In genomic region chr16:75767250-75768002, GRCm38 (mm10) we compare ENCODE assay signal across 8 mouse cellular contexts. TPM values are rescaled to one million over a fixed set of nuclear protein-coding genes. Genes with fewer than 3 reads are reported as not detected.
DNase-seq lines count a peak whose midpoint lies in the region; ATAC-seq and TF ChIP-seq lines count a peak whose summit lies in the region.

No protein-coding gene starts in this region.

- WGBS in embryonic facial prominence, embryonic 12.5 days, result 21% methylated on average over 21 of the region's 21 CpGs
- 22% methylated on average over 21 of the region's 21 CpGs for WGBS in hindbrain, embryonic 13.5 days
- 15% methylated on average over 21 of the region's 21 CpGs for whole genome bisulfite sequencing in liver, embryonic 12.5 days (ENCODE audit: insufficient replicate concordance)
- 3% methylated on average over 21 of the region's 21 CpGs for WGBS in small intestine, adult 2 months

- H3K4me1 ChIP-seq in ES-Bruce4 (ENCODE audit: control insufficient read depth, insufficient read depth, low read length), result no peaks in the 10 kb centered on the region
- H3K4me1 ChIP-seq in embryonic facial prominence, embryonic 12.5 days, result peaks cover 8% of the 10 kb centered on the region; the same call in 1 of the 2 replicates
- H3K4me1 ChIP-seq in hindbrain, embryonic 13.5 days (replicated peaks), result peaks cover 26% of the 10 kb centered on the region
- H3K4me1 ChIP-seq in liver, embryonic 12.5 days, result peaks cover 13% of the 10 kb centered on the region
- no peaks in the 10 kb centered on the region for H3K4me1 ChIP-seq in small intestine, adult 2 months (ENCODE audit: control insufficient read depth, insufficient read depth, insufficient read length, low read length)

- H3K36me3 ChIP-seq in ES-Bruce4 (ENCODE audit: control insufficient read depth, insufficient read depth, low read length, poor library complexity, severe bottlenecking), result peaks cover 4% of the 10 kb centered on the region; the same call in 1 of the 2 replicates
- peaks cover 22% of the 10 kb centered on the region for H3K36me3 ChIP-seq in embryonic facial prominence, embryonic 12.5 days
- peaks cover 24% of the 10 kb centered on the region for H3K36me3 ChIP-seq in hindbrain, embryonic 13.5 days
- peaks cover 20% of the 10 kb centered on the region for H3K36me3 ChIP-seq in liver, embryonic 12.5 days
- peaks cover 6% of the 10 kb centered on the region for H3K36me3 ChIP-seq in small intestine, adult 2 months (ENCODE audit: control insufficient read depth, insufficient read depth, low read length)

- H3K27me3 ChIP-seq in ES-Bruce4 (ENCODE audit: control insufficient read depth, insufficient read depth, low read length, poor library complexity, severe bottlenecking), result no peaks in the 10 kb centered on the region
- no peaks in the 10 kb centered on the region for H3K27me3 ChIP-seq in embryonic facial prominence, embryonic 12.5 days
- H3K27me3 ChIP-seq in hindbrain, embryonic 13.5 days, result no peaks in the 10 kb centered on the region
- no peaks in the 10 kb centered on the region for H3K27me3 ChIP-seq in liver, embryonic 12.5 days (replicated peaks)
- no peaks in the 10 kb centered on the region for H3K27me3 ChIP-seq in small intestine, adult 2 months (ENCODE audit: control insufficient read depth, insufficient read depth, low read length)

- TF ChIP-seq CTCF in ES-Bruce4 (IDR thresholded peaks at IDR 0.05; ENCODE audit: low read depth, low read length), result no peak
- TF ChIP-seq CTCF in small intestine, adult 2 months (IDR thresholded peaks at IDR 0.05; ENCODE audit: extremely low read depth, insufficient read length, insufficient replicate concordance, low read depth, low read length), result no peak

- peak overlapping the region; percentile 89 for H3K4me3 ChIP-seq in ES-Bruce4 (ENCODE audit: low read depth, low read length)
- H3K4me3 ChIP-seq in embryonic facial prominence, embryonic 12.5 days, result peak overlapping the region; percentile 75
- H3K4me3 ChIP-seq in hindbrain, embryonic 13.5 days, result peak overlapping the region; percentile 72
- H3K4me3 ChIP-seq in liver, embryonic 12.5 days, result peak overlapping the region; percentile 82
- H3K4me3 ChIP-seq in small intestine, adult 2 months (ENCODE audit: low read depth, low read length), result peak overlapping the region; percentile 94

- TF ChIP-seq EP300 in ES-Bruce4 (IDR thresholded peaks at IDR 0.05; ENCODE audit: insufficient read depth, low read depth, low read length), result no peak

- H3K9me3 ChIP-seq in ES-Bruce4 (replicated peaks; ENCODE audit: control insufficient read depth, insufficient read depth, low read length, poor library complexity, severe bottlenecking), result no peaks in the 10 kb centered on the region
- no peaks in the 10 kb centered on the region for H3K9me3 ChIP-seq in embryonic facial prominence, embryonic 12.5 days
- no peaks in the 10 kb centered on the region for H3K9me3 ChIP-seq in hindbrain, embryonic 13.5 days
- H3K9me3 ChIP-seq in liver, embryonic 12.5 days (replicated peaks), result no peaks in the 10 kb centered on the region

- no peak overlapping the region for H3K27ac ChIP-seq in ES-Bruce4 (ENCODE audit: insufficient read depth, low read length)
- H3K27ac ChIP-seq in embryonic facial prominence, embryonic 12.5 days, result peak overlapping the region; percentile 38; the same call in 1 of the 2 replicates
- peak overlapping the region; percentile 87 for H3K27ac ChIP-seq in hindbrain, embryonic 13.5 days
- peak overlapping the region; percentile 81 for H3K27ac ChIP-seq in liver, embryonic 12.5 days
- peak overlapping the region; percentile 90 for H3K27ac ChIP-seq in small intestine, adult 2 months (ENCODE audit: insufficient read depth, low read depth, low read length)

- H3K4me2 ChIP-seq in embryonic facial prominence, embryonic 12.5 days (replicated peaks), result peak overlapping the region; percentile 57
- H3K4me2 ChIP-seq in hindbrain, embryonic 13.5 days, result peak overlapping the region; percentile 66
- H3K4me2 ChIP-seq in liver, embryonic 12.5 days, result peak overlapping the region; percentile 75

- DNase-seq in adrenal gland, postnatal 36 days, result peak; percentile 2 to 5
- DNase-seq in adrenal gland, adult 18-20 months (ENCODE audit: low spot score in 2 of 2), result no peak
- no peak for DNase-seq in urinary bladder, postnatal 14 days (ENCODE audit: low spot score)

- ATAC-seq in embryonic facial prominence, embryonic 12.5 days (ENCODE audit: insufficient number of reproducible peaks, insufficient read depth, low FRiP score, low TSS enrichment), result peak; percentile 62
- ATAC-seq in hindbrain, embryonic 13.5 days (ENCODE audit: low FRiP score), result peak; percentile 80
- ATAC-seq in liver, embryonic 12.5 days, result peak; percentile 66

- H3K9ac ChIP-seq in ES-Bruce4 (ENCODE audit: low read depth, poor library complexity, severe bottlenecking), result peak overlapping the region; percentile 71
- no peak overlapping the region for H3K9ac ChIP-seq in embryonic facial prominence, embryonic 12.5 days
- peak overlapping the region; percentile 87 for H3K9ac ChIP-seq in hindbrain, embryonic 13.5 days
- H3K9ac ChIP-seq in liver, embryonic 12.5 days, result peak overlapping the region; percentile 76

- TF ChIP-seq POLR2A in ES-Bruce4 (IDR thresholded peaks at IDR 0.05; ENCODE audit: insufficient read depth, low read length), result peak; percentile 13
- no peak for TF ChIP-seq POLR2A in small intestine, adult 2 months (IDR thresholded peaks at IDR 0.05; ENCODE audit: low read depth, low read length)

RNA-seq across cellular contexts. Expression of gene Hspa13, which starts 0.5 kb away (rescaled TPM):
- 10 to 100 TPM; 48.9 to 55.1 TPM for total RNA-seq in adrenal gland, postnatal 36 days (2021)
- total RNA-seq in adrenal gland, adult 18-20 months (2021), result 10 to 100 TPM; 35.9 to 44.5 TPM
- 12.6 and 13.2 TPM in 2 replicates for polyA plus RNA-seq in ES-Bruce4 (2011; ENCODE audit: insufficient read depth, insufficient read length, low read depth, missing spikeins)
- polyA plus RNA-seq in embryonic facial prominence, embryonic 12.5 days (2016; fragmentation: Nextera tagmentation; extraction: Ambion mirVana), result 34.6 and 38.9 TPM in 2 replicates
- 40.1 and 40.6 TPM in 2 replicates for polyA plus RNA-seq in hindbrain, embryonic 13.5 days (2015; fragmentation: Nextera tagmentation; extraction: Ambion mirVana)
- 10.4 and 11.1 TPM in 2 replicates for polyA plus RNA-seq in liver, embryonic 12.5 days (2016; fragmentation: Nextera tagmentation; extraction: Ambion mirVana)
- 1.2 and 1.3 TPM in 2 replicates for polyA plus RNA-seq in small intestine, adult 2 months (2012; rRNA removed)

Comparison
In these comparisons a context has a peak if more than half of its experiments do, and no peak if none do; other contexts are left out.
1. DNase-seq: peak in adrenal gland, postnatal 36 days (2 of 2); none in adrenal gland, adult 18-20 months (0 of 2) and urinary bladder, postnatal 14 days (single experiment).
2. Peak in every context shown above with its lines, with median percentiles within 50 percentile points of each other: H3K4me3 ChIP-seq, ATAC-seq and H3K4me2 ChIP-seq.